Mouse (Mus musculus): Measurements from ENCODE around the gene Cyp3a25.
"Not testable (repeated sequence)": the region's sequence is repeated elsewhere in the genome, so short reads cannot be mapped to it uniquely, and the experiment has no call there.

The Cyp3a25 gene

DNA sequence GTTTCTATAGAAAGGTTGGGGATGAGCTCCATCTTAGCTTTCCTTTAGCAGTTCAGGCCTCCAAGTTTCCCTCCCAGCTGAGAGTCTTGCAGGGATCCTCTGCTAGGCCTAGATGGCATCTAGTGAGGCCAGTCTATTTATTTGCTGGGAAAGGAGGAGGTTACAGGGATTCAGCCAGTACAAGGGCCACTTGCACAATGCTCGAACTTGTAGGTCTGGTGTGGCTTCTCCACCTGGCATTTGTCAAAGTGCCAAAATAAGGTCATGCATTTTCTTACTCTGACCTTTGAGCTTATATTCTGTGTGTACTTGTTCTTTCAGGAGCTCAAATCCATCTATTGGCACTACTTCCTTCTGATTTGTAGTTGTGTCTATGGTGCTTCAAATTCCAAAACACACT, at the start of gene Cyp3a25:
Gene Cyp3a25, minus strand, starts transcription at position 110 of the 400 bp plus-strand sequence.
- not testable (repeated sequence) for DNase-seq

DNA sequence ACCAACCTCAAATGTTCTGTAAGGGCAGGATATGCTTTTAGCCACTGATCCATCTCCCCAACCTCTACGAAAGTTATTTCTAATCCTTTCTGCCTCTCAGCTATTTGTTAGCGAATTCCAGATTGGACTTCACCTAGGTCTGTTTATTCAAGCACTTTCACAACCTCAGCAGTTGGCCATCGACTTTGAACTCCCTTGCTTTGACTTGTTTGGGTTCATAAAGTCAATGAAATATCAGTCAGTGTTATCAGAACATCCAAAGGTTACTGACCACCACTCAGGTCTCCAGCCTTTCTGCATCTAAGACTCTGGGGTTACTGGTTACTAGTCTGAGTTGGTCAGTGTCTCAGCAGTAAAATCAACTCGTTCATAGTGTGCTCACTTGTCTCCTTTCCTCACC, 11.7 kb upstream of the Cyp3a25 start:
- no peak for DNase-seq

DNA sequence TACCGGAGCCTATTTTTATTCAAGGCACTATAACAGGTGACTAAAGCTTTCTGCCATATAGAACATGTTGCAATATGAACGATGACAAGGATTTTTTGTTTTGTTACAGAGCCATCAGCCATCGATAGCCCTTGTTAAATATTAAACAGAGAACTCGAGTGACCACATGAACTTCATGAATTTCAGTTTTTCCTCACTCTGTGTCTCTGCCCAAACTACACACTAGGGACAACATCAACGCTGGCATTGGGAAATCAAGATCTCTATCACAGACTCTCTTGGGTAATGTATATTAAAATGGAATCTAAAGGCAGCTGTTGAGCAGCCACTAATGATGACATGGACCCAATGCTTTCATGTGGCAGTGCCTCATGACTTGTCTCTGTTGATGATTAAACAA, 8.9 kb upstream of the Cyp3a25 start:
- DNase-seq = no peak

DNA sequence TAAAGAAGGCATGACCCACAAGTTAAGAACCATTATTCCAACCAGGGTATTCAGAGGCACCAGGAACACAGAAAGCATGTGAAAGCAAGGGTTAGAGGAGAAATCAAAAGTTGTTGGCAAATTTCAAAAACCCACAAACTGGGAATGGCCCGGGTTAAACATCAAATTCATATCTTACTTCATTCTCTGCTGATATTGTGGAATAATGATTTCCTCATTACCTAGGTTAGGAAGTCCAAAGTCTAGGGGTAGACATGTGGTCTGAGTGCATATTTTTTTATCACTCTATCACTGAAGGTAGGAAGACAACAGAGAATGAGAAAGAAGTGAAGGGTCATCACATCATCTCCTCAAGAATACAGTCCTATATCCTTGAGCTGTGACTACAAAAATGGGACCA, 1.8 kb upstream of the Cyp3a25 start:
- DNase-seq = no peak

DNA sequence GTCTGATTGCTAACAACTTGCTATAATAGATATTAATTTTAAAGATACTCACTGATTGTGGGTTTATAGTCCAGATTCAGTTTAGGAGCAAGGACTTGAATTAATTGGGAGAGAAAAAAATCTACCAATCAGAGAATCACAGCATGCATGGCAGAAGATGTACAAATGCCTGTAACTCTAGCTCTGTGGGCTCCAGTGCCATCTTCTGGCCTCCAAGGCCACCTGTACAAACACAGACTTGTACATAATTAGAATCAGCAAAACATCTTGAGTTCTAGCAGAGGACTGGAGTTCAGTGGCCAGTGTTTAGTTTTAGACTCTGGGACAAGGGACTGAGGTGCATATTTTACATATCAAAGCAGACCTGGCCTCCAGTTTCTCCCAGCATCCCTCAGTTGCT, 42.3 kb downstream of the Cyp3a25 start:
- no peak for DNase-seq

Measured in thymus, postnatal 36 days (tissue).